Mouse (Mus musculus): Measurements from ENCODE around the gene Col11a2.

Gene Col11a2

DNA sequence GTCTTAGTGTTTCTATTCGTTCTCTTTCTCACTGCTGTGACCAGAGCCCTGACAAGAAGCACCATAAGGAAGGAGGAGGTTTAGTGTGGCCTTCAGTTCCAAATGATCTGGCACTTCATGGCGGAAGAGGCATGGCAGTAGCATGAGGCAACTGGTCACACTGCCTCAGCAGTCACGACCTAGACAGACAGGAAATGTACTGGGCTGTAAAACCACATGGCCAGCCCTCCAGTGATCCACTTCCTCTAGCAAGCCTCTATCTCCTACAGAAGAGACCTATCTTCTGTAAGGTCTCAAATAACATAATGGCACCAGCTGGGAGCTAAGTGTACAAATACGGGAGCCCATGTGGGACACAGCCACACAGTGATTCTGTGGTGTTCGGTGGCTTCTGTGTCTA lies 32.9 kb downstream of the Col11a2 start:
- DNase-seq = no peak

DNA sequence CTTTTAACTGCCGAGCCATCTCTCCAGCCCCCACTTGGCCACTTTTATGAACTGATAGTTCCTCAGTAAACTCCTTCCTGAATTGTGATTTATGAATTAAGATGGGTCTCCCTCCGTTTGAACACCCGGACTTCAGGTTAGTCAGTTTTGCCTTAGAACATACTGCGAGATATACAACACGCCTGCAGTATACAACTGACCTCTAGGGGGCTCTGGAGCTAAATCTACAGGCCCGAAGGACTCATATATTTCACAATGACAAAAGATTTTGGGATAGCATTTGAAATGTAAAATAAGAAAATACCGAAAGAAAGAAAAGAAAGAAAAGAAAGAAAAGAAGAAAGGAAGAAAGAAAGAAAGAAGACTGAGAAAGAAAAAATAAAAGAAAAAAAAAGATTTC lies 36.0 kb downstream of the Col11a2 start:
- peak; percentile 47 for DNase-seq

DNA sequence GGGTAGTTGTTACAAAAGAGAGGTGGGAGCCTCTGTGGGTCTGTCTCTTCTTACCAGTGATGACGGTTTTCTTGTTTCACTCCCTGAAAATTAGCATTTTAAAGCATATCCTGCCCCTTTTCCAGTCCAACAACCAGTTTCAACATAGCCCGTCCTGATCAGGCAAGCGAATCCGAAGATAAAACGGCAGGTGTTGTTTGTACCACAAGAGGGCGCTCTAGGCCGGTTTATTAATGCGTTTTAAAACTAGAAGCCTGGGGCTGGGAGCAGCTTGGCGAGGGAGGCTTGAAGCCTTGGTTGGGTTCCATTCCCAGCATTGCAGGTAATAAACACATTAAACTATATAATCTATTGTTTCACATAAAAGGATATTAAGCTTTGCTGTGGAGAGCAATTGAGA lies 38.3 kb downstream of the Col11a2 start:
- DNase-seq = peak; percentile 38

DNA sequence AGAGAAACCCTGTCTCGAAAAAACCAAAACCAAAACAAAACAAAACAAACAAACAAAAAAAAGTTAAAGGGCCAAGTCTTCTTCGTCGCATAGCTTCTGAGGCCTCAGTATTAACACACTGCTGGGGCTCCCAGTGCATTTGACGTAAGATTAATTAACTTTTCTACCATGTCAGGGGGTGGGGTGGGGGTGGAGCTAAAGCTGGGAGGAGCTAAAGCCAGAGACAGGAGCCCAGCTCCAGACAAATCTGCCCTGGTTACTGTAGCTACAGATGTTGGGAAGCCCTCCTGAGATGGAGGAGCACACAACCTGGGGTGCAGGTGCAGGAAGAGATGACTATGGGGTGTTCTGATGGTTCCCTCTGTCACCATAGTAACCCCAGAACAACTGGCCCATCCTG lies 38.9 kb downstream of the Col11a2 start:
- DNase-seq = no peak

DNA sequence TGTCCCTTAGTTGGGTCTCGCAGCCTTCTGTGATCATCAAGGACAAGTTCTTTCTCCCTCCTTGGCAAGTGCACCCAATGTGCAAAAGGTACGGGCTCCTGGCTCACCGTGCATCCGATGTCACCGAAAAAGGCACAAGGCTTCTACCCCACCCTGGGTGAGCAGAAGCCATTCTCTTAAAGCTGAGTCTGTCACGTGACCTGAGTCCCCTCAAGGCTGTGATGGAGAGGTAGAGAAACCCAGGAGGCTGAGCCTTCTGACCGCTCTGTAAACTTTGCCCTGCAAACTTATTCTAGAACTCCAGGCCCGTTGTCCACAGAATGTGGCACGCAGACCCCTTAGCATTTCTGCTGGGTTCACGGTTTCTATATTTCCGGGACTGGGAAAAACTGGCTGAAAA lies 39.8 kb downstream of the Col11a2 start:
- no peak for DNase-seq

DNA sequence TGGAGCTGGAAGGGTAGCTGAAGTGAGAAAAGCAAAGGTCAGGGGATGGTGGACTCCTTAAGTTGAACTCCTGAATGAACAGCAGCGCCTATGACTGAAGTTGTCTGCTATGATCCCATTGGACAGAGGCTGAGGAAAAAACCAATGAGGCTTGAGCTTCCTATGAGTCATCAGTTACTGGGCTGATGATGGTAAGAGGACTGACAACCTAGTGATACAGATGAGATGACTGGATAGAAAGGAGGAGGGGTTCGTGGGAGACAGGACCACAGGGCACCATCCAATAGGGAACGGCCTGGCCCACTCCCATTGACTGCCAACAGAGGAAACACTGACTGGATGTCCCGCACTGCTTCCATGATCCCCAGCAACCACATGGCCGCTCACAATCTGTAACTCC lies 40.4 kb downstream of the Col11a2 start:
- peak; percentile 41 for DNase-seq

DNA sequence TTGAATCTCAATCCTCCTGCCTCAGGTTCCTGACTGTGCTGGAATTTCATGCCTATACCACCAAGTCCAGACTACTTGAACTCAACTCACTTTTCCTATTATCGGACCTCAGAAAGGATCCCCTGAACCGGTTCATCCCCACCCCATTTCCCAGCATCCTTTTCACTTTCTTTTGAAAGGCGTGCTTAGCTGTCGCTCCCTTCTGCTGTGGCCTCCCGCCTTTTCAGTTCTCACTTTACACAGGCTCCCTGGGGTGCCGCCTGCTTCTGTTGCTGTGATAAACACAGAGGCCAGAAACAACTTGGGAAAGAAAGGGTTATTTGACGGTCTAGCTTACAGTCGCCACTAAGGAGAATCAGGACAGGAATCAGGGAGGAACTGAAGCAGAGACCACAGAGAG lies 43.9 kb downstream of the Col11a2 start:
- no peak for DNase-seq

DNA sequence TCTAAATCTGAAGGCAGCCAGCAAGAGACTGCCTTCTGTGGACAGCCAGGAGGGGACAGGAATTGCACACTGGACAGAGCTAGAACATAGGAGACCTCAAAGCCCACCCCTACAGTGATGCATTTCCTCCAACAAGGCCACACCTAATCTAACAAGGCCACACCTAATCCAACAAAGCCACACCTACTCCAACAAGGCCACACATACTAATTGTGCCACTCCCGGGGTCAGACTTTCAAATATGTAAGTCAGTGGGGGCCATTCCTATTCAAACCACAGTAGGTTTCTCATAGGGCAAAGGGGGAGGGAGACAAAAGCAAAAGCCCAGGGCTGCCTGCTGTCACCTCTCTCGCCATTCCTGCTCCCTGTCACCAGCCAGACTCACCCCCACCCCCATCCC lies 48.1 kb downstream of the Col11a2 start:
- no peak for DNase-seq

DNA sequence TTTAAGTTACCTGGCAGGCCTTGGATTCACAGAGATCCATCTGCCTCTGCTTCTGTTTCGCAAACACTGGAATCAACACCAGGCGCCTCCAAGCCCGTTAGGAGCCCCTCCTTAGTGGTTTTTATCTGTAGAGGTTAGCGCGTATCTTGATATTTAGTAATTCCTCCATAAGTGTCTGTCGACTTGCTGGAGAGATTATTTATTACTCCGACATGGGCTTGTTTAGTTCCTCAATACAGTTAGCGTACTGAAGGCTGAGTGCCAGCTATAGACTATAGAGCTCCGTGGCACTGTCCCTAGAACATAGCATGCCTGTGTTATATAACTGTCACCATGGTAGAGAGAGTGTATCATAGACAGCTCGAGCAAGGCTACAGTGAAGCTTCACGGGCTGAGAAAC lies 48.9 kb downstream of the Col11a2 start:
- DNase-seq = no peak

DNA sequence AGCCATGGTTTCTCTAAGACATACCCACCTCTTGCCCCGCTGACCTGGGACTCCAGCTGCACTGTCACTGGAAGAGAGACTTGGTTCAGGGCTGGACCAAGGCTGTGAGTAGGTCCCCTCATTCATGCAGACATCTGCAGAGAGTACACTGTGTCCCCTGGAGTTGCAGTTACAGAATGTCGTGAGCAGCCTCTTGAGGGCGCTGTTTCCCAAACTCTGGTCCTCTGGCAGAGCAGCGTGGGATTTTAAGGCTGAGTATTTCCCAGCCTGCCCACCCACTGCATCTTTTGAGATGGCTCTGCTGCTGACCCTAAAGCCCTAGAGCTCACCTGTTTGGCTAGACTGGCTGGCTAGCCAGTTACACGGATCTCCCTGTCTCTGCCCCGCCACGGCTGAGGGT lies 51.7 kb downstream of the Col11a2 start:
- no peak for DNase-seq

DNA sequence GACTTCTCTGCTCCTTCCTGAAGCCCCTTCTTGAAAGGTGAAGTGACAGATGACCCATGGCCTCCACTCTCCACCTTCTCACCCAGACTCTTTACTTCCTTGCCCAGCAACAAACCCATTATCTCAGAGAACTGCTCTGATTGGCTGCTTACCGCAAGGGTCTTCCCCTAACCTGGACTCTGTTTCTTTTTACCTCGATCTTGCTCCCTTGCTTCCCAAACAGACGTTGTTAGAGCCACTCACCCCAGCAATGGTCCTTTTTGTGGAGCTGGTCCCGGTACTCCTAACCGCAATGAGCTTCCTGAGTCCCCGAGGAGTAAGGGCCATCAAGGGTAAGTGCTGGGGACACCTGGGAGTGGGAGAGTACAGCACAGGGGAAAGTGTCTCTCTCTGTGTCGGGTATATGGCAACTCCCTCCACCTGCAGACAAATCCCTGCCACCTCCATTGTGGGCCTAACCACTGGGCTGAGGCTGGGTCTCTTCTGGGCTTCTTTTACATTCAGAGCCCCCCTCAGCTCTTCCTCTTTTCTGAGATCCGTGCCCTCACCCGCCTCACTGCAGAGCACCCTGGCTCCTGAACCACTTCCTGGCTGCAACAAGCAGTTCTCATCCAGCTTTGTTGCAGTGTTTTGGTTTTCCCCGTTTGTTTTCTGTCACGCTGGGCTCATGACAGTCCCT lies 53.1 kb downstream of the Col11a2 start, which contains the start of gene H2-Oa:
Gene H2-Oa (plus strand): TSS at position 144 of the 679 bp plus-strand sequence.
- no peak for DNase-seq

DNA sequence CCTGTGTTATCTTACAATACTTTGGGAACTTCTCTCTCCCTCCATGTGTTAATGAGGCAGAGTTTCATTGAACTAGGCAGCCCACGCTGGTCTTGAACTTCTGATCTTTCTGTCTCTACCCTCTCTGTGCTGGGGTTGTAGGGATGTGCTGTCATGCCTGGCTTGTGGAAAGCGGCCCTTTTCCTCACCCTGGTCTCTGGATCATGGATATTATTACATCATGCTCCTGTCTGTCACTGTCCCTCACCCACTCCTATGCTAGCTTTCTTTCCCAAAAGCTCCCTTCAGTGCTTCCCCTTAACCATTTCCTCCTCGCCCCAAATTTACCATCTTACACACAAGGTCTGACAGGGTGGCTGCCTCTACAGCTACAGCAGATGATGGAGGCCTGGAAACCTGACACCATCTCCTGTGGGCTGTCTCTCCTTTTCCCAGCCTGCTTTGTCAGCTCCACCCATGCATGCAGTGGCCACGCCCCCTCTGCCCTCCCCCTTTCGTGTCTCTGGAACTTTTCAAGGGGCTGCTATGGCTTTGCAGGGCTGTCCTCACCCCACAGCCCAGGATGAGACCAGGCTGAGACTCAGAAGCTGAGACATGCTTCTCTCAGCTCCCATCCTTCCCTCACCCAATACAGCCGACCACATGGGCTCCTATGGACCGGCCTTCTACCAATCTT lies 54.1 kb downstream of the Col11a2 start:
- DNase-seq = no peak

DNA sequence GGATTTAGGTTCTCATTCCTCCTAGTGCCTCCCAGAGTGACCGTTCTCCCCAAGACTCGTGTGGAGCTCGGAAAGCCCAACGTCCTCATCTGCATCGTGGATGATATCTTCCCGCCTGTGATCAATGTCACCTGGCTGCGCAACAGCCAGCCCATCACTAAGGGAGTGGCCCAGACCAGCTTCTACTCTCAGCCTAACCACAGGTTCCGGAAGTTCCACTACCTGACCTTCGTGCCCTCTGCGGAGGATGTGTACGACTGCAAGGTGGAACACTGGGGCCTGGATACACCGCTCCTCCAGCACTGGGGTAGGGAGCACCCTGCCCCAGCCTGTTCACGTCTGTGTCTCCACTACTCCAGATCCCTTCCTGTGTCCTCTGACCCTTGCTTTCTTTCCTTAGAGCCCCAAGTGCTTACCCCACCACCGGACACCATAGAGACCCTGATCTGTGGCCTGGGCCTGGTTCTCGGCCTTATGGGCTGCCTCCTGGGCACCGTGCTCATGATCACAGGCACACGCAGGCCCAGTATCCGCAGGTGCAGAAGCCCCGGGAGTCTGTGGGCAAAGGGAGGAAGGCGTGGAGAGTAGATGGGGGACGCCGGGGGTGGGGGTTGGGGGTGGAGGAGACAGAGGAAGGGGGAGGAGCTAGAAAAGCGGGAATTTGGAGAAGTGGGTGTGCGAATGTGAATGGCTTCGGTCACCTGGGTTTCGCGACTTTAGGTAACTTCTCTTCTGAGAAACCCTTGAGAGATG lies 55.2 kb downstream of the Col11a2 start:
- DNase-seq = no peak

DNA sequence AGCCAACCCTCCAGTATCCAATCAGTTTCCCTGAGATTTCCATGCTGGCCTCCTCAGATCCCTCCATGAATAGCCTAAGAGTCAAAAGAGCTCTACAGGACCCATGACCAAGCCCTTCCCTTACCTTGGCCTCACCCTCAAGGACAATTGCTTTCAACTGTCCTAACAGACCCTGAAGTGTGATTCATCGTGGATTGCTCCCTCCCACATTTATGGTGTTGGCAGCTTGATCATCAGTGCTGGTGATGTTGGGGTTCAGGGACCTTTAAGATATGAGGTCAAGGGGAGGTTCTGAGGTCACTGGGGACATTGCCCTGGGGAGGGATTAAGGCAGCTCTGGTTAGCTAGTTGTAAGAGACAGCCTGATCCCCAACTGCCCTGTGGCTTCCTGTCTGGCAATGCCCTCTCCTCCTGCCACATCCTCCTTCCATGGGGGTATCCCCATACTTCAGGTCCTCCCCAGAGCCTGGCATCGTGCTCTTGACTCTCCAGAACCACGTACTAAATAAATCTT lies 57.3 kb downstream of the Col11a2 start:
- no peak for DNase-seq

DNA sequence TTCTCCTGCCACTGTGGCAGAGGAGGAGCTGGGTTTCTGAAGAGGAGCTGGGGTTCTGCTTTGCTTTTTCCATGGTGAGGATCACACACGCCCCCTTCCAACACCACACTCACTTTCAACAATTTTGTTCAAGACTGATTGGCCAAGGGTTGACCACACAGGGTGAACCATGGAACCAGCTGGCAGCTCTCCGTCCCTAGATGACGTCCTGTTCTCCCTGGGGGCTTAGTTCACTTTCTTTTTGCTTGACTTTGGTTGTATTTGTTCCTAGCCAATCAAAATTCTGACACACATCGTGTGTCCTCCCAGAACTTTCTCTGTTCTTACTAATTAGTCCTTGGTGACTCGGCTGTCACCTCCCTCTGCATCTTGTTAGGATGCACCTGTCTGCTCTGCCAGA lies 58.0 kb downstream of the Col11a2 start:
- no peak for DNase-seq

DNA sequence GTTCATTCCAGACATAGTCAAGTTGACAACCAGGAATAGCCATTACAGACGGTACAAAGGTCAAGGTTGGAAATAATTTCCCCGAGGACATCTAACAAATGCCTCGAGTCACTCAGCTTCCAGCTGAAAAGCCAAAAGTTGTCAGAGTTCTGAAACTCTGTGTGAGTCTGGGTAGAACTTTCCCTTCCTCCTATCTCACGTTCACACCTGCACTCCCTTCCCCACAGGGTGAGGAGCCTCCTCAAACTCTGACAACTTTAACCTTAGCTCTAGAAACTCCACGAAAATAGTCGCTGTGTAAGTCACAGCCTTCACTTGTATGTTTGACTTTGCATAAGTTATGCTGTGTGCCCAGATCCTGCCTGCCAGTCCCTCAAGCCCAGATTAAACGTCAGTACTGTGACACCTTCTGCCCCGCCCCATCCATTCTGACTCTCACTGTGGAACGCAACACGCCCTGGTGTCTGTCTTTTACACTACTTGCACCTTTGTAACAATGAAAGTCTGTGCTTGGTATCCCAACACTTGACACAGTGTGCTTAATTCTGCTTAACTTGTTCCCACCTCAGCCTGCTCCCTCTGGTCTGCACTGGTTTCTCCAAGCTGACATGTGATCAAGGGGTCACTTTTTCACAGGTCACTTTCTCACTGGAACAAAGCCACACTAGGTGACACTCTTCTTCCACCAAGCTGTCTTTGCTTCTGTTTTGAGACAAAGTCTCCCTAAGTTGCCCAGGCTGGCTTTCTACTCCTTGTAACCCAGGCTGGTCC lies 59.7 kb downstream of the Col11a2 start:
- DNase-seq = peak; percentile 52

DNA sequence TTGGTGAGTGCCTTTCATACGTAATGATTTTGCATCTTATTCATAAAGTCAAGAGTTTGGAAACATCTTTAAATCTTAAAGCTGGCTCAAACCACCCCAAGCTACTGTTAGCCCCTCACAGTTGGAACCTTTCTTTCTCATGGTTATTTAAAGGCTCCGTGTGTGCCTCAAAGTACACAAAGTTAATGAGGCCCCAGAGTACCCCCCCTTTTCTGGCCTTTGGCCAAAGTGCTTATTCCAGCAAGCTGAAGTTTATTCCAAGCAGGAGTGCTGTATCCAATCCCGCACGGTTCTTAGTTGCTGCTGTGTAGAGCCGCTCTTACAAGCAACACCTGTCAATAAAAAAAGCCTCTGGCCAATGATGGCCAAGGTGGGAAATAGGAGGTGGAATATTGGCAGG lies 60.3 kb downstream of the Col11a2 start:
- DNase-seq = peak; percentile 60

DNA sequence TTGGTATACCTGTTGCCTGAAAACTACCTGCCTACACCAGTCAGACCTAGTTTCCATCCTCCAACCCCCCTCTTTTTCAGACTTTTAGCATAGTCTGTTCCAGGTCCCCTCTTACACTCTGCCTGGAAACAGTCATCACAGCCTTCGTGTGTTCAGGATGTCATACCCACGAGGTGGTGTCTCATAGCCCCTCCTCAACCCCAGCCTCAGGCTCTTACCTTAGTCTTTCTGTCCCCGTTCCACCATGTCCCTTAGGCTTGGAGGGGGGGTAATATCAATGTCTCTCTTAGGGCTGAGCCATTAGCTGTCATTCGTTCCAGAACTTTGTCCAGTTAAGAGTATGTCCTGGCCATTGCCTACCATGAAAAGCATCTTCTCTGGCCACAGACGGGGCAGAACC lies 61.9 kb downstream of the Col11a2 start:
- DNase-seq = no peak

DNA sequence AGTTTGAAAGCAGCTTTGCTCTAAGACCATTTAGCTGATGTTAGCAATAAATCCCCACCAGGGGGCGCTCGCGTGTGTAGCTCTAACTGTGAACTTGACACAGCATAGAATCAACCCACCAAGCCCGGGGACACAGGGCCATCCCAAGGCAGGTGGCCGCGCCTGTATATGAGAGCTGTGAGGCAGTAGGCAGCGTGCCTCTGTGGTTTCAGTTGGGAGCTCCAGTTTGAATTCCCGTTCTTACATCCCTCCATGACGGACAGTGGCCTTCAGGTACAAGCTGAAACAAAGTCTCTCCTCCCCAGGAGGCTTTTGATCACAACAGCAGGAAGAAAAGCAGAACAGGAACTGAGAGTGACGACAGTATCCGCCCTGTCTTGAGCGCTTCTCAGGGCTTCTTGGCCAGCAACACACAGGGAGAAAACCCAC lies 62.4 kb downstream of the Col11a2 start:
- DNase-seq = peak; percentile 85

DNA sequence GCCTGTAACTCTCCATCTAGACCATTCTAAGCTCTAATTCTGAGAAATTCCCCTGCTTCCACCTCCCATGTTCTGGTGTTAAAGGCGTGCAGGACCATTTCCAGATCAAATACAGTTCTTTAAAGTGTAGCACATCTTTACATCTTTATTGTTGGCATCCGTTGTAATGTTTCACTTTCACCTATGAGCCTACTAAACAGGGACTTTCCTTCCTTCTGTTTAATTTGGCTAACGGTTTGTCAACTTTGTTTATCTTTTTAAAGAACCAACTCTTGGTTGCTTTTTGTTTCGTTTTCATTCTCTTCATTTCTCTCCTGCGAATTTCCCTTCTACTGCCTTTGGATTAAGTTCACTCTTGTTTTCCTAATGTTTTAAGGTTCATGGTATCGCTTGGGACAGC lies 63.6 kb downstream of the Col11a2 start:
- no peak for DNase-seq

DNA sequence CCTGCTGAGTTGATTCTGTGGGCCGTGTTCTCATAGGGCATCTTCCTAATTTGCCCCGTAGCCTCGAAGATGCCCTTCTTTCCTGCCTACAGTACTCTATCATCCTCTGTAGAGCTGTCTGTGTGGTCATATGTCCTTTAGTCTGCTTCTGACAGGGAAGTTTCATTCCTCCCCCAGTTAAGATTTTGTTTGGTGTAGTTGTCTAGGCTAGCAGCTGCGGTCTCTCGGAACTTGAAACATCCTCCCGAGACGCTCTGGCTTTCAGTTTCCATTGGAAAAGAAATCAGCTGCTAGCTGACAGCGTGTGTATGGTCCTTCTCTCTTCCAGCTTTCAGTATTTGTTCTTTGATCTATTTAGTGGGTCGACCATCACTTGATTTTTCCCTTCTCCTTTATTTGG lies 65.6 kb downstream of the Col11a2 start:
- DNase-seq = no peak

DNA sequence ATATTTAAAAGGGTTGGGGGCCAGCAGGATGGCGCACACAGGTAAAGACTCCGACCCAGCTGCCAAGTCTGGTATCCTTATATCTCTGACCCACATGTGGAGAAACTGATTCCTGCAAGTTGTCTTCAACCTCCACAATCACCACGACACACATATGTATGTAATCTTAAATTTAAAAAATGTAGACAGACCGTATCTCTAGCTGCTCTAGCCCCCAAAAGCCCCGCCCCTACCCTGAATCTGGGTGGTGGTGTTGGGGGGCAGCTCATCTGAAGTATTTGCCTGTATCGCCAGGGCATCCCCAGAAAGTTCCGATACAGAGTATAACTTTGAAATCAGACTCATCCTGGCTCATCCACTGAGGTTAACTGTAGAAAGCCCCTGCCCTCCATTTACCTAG lies 67.3 kb downstream of the Col11a2 start:
- DNase-seq = no peak
